8 mouse cellular contexts compared by ENCODE assay signal in genomic region chr1:38627683-38628361, GRCm38 (mm10). TPM values are rescaled to one million over a fixed set of nuclear protein-coding genes. Genes with fewer than 3 reads are reported as not detected.
DNase-seq lines count a peak whose midpoint lies in the region; ATAC-seq and TF ChIP-seq lines count a peak whose summit lies in the region.

No protein-coding gene starts in this region.

- no peak for TF ChIP-seq EP300 in liver, embryonic 14.5 days (IDR thresholded peaks at IDR 0.05; ENCODE audit: low read depth)

- peak overlapping the region; percentile 85 for H3K9ac ChIP-seq in kidney, embryonic 14.5 days (ENCODE audit: low read depth, low read length)
- H3K9ac ChIP-seq in intestine, embryonic 15.5 days: peak overlapping the region; percentile 81
- no peak overlapping the region for H3K9ac ChIP-seq in liver, embryonic 14.5 days (replicated peaks)

- no peak for TF ChIP-seq CTCF in bone marrow, adult 2 months (IDR thresholded peaks at IDR 0.05; ENCODE audit: control insufficient read depth, insufficient read depth, low read length)
- TF ChIP-seq CTCF in liver, embryonic 14.5 days (IDR thresholded peaks at IDR 0.05; ENCODE audit: low read depth): no peak

- H3K36me3 ChIP-seq in kidney, embryonic 14.5 days (ENCODE audit: control insufficient read depth, insufficient read depth, low read length): no peaks in the 10 kb centered on the region
- no peaks in the 10 kb centered on the region for H3K36me3 ChIP-seq in intestine, embryonic 15.5 days
- no peaks in the 10 kb centered on the region for H3K36me3 ChIP-seq in liver, embryonic 14.5 days (replicated peaks; ENCODE audit: control insufficient read depth, insufficient read depth, low read depth)

- no peaks in the 10 kb centered on the region for H3K9me3 ChIP-seq in kidney, embryonic 14.5 days (ENCODE audit: control insufficient read depth, low read length)
- H3K9me3 ChIP-seq in intestine, embryonic 15.5 days: no peaks in the 10 kb centered on the region
- H3K9me3 ChIP-seq in liver, embryonic 14.5 days (ENCODE audit: control insufficient read depth, low read length): no peaks in the 10 kb centered on the region

- peaks cover 5% of the 10 kb centered on the region; the same call in 1 of the 2 replicates for H3K27me3 ChIP-seq in kidney, embryonic 14.5 days (ENCODE audit: control insufficient read depth, insufficient read depth, low read length)
- H3K27me3 ChIP-seq in intestine, embryonic 15.5 days (replicated peaks): peaks cover 11% of the 10 kb centered on the region; the same call in 1 of the 2 replicates
- peaks cover 50% of the 10 kb centered on the region for H3K27me3 ChIP-seq in liver, embryonic 14.5 days (ENCODE audit: control insufficient read depth, insufficient read depth, low read length)

- no peak for DNase-seq in kidney, postnatal 25 days
- peak; percentile 20 to 35 for DNase-seq in frontal cortex, postnatal 25 days (ENCODE audit: low spot score in 2 of 2)
- no peak for DNase-seq in liver, embryonic 14.5 days (ENCODE audit: low read depth in 3 of 3, low spot score in 3 of 3)
- peak; percentile 55 to 59 for DNase-seq in right cerebral cortex, adult 2 months (ENCODE audit: low spot score in 2 of 2)

- peak overlapping the region; percentile 96 for H3K27ac ChIP-seq in kidney, embryonic 14.5 days (ENCODE audit: low read depth, low read length)
- H3K27ac ChIP-seq in bone marrow, adult 2 months (ENCODE audit: control insufficient read depth, insufficient read depth, low read depth, low read length, poor library complexity): no peak overlapping the region; the same call in 1 of the 2 replicates
- peak overlapping the region; percentile 95 for H3K27ac ChIP-seq in intestine, embryonic 15.5 days
- H3K27ac ChIP-seq in liver, embryonic 14.5 days: no peak overlapping the region

- H3K4me1 ChIP-seq in kidney, embryonic 14.5 days (ENCODE audit: control insufficient read depth, insufficient read depth, low read length): peaks cover 25% of the 10 kb centered on the region
- no peaks in the 10 kb centered on the region for H3K4me1 ChIP-seq in bone marrow, adult 2 months (ENCODE audit: control insufficient read depth, insufficient read depth, low read length)
- H3K4me1 ChIP-seq in intestine, embryonic 15.5 days (replicated peaks): peaks cover 14% of the 10 kb centered on the region
- H3K4me1 ChIP-seq in liver, embryonic 14.5 days (replicated peaks; ENCODE audit: control insufficient read depth in 2 of 2, insufficient read depth in 2 of 2, low read length in 1 of 2): no peaks in the 10 kb centered on the region

- WGBS in kidney, embryonic 14.5 days: under 1% methylated on average over 42 of the region's 42 CpGs
- 3% methylated on average over 42 of the region's 42 CpGs for WGBS in bone marrow, adult 2 months
- WGBS in intestine, embryonic 15.5 days: 2% methylated on average over 42 of the region's 42 CpGs
- WGBS in liver, embryonic 14.5 days (ENCODE audit: insufficient replicate concordance): 2% methylated on average over 42 of the region's 42 CpGs

- peak overlapping the region; percentile 89 for H3K4me3 ChIP-seq in kidney, embryonic 14.5 days (ENCODE audit: low read length)
- peak overlapping the region; percentile 44 for H3K4me3 ChIP-seq in bone marrow, adult 2 months (replicated peaks; ENCODE audit: control insufficient read depth, low read depth, low read length)
- peak overlapping the region; percentile 75 for H3K4me3 ChIP-seq in intestine, embryonic 15.5 days (replicated peaks)
- peak overlapping the region; percentile 44 to 50 for H3K4me3 ChIP-seq in liver, embryonic 14.5 days (ENCODE audit: insufficient read depth in 1 of 2, low read depth in 2 of 2, low read length in 2 of 2)

- ATAC-seq in kidney, embryonic 14.5 days (ENCODE audit: low FRiP score, low TSS enrichment): peak; percentile 77
- peak; percentile 14 for ATAC-seq in intestine, embryonic 15.5 days
- ATAC-seq in liver, embryonic 14.5 days (ENCODE audit: insufficient read depth): no peak
- ATAC-seq in granulocyte monocyte progenitor cell, adult 5-6 weeks (replicated peaks; ENCODE audit: poor library complexity, severe bottlenecking): no peak

- H3K4me2 ChIP-seq in kidney, embryonic 14.5 days (replicated peaks; ENCODE audit: low read depth, low read length): peak overlapping the region; percentile 86
- H3K4me2 ChIP-seq in intestine, embryonic 15.5 days (replicated peaks): peak overlapping the region; percentile 93
- peak overlapping the region; percentile 58 for H3K4me2 ChIP-seq in liver, embryonic 14.5 days (ENCODE audit: low read depth)

- no peak for TF ChIP-seq POLR2A in bone marrow, adult 2 months (IDR thresholded peaks at IDR 0.05; ENCODE audit: borderline replicate concordance, control insufficient read depth, low read depth, low read length)

RNA-seq across cellular contexts. Expression of gene Aff3, which starts 36.9 kb away (rescaled TPM):
- polyA plus RNA-seq in kidney, embryonic 14.5 days (2014; fragmentation: Nextera tagmentation; extraction: Ambion mirVana): 8.4 and 11.9 TPM in 2 replicates
- 20.5 and 21.5 TPM in 2 replicates for polyA plus RNA-seq in bone marrow, adult 2 months (2011; ENCODE audit: insufficient read depth, insufficient read length, low replicate concordance, missing spikeins)
- polyA plus RNA-seq in intestine, embryonic 15.5 days (2015; fragmentation: Nextera tagmentation; extraction: Ambion mirVana): 8.5 and 9.3 TPM in 2 replicates
- 0.22 and 0.34 TPM in 2 replicates for polyA plus RNA-seq in liver, embryonic 14.5 days (2012; rRNA removed)
- 0.18 and 0.47 TPM in 2 replicates for polyA plus RNA-seq in liver, embryonic 14.5 days (2014; fragmentation: Nextera tagmentation; extraction: Ambion mirVana)
- 31.5 and 36.5 TPM in 2 replicates for total RNA-seq in granulocyte monocyte progenitor cell, adult 5-6 weeks (2014; fragmentation: Nextera tagmentation)
- 11.3 and 19.1 TPM in 2 replicates for total RNA-seq in granulocyte monocyte progenitor cell, adult 5-6 weeks (2017)

Comparison
In these comparisons a context has a peak if more than half of its experiments do, and no peak if none do; other contexts are left out.
1. ATAC-seq: peak in kidney, embryonic 14.5 days (single experiment) and intestine, embryonic 15.5 days (single experiment); none in liver, embryonic 14.5 days (single experiment) and granulocyte monocyte progenitor cell, adult 5-6 weeks (single experiment).
2. H3K27ac ChIP-seq: peak in kidney, embryonic 14.5 days (single experiment) and intestine, embryonic 15.5 days (single experiment); none in bone marrow, adult 2 months (single experiment) and liver, embryonic 14.5 days (single experiment).
3. DNase-seq: peak in frontal cortex, postnatal 25 days (2 of 2) and right cerebral cortex, adult 2 months (2 of 2); none in kidney, postnatal 25 days (0 of 2) and liver, embryonic 14.5 days (0 of 3).
4. Peak in every context shown above with its lines, with median percentiles within 50 percentile points of each other: H3K4me2 ChIP-seq and H3K4me3 ChIP-seq.